Mouse (Mus musculus) regulatory T cell (primary cell): Measurements from ENCODE around the gene Trim3.

Experiments
- in situ Hi-C: fragments of 300-600 bp; cut with MboI, MseI; formaldehyde crosslinking; loops from one replicate; pipeline ENCODE4 v1.15.1; 2025; ENCODE audit warnings: high pct_unique_total_duplicates

Trim3 gene

GRCm38 (mm10) chr7:105562317-105562716 is 71.1 kb downstream of the Trim3 start:
- in situ Hi-C loops = no loop called here

GRCm38 (mm10) chr7:105559016-105559415 is 74.4 kb downstream of the Trim3 start:
- in situ Hi-C loops = no loop called here

- in situ Hi-C loops = no loop called here
Observed at GRCm38 (mm10) chr7:105557671-105558070, 75.7 kb downstream of the Trim3 start.

- in situ Hi-C loops = no loop called here
Observed at GRCm38 (mm10) chr7:105556406-105556805, 77.0 kb downstream of the Trim3 start.

- in situ Hi-C loops = no loop called here
Observed at GRCm38 (mm10) chr7:105555571-105555970, 77.8 kb downstream of the Trim3 start.
